Mouse (Mus musculus): ENCODE data around the gene Slc29a1. TPM values are rescaled to one million over a fixed set of nuclear protein-coding genes. Genes with fewer than 3 reads are reported as not detected.

Slc29a1 gene
- total RNA-seq, 2 experiments from 2014 or later: 77.9 to 96.2 TPM

DNA sequence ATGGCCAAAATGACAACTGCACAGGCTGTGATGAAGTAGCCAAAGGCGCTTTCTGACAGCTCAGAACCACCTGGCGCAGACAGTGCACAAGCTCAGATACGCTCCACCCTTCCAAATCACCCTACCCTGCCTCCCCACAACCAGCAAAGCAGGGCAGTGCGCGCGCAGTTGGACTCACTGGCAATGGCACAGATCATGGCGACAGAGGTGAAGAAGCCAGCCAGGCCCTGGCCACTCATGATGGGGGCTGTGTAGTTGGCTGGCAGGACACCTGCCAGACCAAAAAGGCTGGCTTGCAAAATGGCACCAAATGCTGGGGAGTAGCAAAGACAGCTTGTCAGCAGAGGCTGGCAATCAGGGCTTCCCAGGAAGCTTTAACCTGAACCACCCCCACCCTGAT is 10.2 kb downstream of the Slc29a1 start:
- no peak for DNase-seq

DNA sequence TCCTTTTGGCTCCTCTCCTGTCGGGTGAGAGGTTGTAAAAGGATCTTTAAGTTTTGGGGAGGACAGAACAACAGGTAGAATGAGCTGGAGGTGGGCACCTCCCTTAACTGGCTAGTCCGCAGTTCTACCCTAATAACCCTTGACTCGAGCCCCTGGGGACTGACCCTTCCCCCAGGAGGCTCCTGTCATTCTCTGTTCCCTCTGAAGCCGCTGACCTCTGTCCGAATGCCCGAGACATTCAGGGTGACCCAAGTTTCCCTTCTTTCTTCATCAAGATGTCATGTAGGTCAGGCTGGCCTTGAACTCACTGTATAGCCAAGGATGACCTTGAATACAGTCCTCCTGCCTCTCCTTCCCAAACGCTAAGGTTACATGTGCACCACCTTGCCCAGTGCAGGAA is 11.0 kb downstream of the Slc29a1 start:
- no peak for DNase-seq

DNA sequence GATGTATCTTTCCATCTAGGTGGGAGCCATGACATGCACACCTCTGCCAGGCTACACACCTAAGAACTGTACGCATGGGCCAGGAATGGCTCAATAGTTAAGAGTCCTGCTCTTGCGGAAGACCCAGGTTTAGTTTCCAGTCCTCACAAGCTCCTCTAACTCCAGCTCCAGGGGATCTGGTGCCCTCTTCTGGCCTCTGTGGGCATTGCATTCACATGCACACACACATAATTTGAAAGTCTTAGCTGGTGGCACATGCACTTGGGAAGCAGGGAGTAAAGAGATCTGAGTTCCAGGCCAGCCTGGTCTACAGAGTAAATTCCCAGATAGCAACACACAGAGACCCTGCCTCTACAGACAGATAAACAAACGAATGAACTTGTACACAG is 13.0 kb downstream of the Slc29a1 start:
- peak; percentile 59 for DNase-seq

DNA sequence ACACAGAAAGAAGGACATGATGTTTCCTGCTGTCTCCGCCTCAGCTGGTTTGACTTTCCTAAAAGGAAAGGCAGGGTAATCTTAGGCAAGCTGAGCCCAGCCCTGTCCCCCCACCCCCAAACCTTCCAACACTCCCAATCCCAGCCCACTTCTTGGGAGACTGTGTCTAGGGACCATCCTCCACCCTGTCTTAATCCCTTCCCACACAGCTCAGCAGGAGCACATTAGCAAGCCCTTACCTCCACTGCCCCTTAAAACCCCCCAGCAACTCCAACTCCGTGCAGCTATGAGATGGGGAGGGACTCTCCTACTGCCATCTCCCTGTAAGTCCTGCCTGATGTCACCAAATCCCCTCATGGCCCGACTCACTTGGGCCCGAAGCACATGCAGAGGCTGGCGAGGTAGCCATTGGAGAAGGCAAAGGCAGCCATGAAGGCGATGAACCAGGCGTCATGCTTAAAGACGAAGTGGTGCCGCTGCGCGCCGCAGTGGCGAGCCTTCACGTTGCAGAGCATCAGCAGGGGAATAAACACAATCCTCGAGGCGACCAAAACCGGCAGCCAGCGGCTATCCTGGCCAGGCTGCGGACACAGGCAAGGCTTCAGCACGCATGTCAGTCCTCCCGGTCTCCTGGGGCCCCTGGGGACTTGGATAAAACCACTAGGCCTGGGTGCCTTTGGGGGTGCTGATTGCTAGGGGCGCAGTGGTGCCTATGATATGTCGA is 13.5 kb downstream of the Slc29a1 start:
- no peak for DNase-seq

DNA sequence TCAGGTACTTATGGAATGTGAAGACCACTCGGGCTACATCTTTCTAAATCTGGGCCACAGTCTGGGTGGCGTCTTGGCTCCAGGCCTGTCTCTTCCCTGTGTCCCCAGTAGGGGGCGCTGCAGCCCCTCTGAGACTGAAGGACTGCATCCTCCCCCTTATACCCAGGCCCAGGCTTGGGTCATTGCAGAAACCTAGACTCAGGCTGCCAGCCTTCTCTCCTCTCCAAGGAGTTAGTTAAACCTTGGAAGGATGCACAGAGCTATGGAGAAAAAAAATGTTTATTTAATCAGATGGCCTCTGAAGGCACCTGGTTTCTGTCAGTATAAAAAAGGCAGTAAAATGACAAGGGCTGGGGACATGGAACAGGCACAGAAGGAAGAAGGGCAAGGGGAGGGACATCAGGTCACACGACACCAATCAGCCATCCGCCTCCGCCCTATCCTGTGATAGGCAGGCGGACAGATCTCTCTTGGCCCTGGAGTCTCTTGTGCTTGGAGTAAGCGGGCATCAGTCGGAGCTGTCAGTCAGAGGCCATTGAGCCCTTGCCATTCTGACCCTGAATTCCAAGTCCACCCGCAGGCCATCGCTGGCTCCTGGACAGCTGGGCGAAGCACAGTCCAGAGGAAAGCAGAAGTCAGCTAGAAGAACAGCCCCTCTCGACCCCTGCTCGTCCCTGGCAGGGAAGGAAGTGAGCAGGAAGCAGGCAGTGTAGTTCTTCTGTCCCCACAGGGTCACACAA is 14.3 kb downstream of the Slc29a1 start:
- peak; percentile 92 for DNase-seq

DNA sequence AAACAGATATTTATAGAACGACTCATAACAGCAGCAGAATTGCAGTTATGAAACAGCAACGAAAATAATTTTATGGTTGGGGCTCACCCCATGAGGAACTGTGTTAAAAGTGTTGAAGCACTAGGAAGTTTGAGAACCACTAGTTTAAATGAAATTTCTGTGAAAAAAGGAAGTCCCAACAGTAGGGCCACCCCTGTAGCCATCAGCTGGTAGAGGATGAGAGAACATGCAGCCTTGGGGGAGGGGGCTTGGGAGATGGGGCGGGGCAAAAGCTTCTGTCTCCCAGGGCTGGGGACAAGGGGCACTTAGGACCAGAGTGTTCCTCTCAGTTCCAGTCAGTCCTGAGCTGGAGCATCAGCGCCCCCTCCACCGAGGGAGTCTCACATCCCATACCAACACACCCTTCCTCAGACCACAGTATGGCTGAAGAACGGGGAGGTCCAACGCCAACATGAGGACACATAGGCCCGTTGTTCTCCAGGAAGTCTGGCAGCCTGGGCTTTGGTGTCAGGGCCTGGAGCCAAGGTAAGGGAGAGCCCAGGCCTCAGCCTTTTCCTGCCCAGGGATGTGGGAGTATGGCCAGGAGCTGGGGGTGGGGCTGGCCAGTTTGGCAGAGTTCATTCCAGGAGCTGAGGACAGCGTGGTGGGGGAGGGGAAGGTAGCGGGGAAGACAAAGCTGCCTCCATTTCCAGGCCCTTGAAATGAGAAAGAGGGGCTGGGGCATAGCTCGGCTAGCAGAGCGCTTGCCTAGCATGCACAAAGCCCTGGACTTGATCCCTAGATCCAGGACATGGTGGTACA is 15.1 kb downstream of the Slc29a1 start:
- DNase-seq: peak; percentile 95

DNA sequence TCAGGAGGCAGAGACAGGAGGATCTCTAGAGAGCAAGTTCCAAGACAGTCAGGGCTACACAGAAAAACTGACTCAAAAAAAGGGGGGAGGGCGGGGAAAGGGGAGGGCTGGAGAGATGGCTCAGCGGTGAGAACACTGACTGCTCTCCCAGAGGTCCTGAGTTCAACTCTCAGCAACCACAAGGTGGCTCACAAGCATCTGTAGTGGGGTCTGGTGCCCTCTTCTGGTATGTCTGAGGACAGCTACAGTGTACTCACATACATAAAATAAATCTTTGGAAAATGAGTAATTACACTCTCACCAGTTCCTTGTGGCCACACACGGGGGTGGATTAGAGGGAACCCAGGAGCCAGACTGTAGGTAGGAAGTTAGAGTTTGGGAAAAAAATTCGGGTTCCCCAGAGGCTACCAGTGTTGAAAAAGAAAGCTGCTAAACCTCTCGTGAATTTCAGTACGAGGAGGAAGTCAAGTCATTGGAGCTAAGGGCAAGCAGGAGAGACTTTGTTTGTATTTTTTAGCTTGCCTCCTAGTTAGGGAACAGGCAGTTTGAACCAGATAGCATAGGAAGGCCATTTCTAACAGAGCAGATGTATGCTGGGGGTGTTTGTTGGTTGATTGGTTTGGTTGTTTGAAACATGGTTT is 16.6 kb downstream of the Slc29a1 start:
- DNase-seq: no peak

DNA sequence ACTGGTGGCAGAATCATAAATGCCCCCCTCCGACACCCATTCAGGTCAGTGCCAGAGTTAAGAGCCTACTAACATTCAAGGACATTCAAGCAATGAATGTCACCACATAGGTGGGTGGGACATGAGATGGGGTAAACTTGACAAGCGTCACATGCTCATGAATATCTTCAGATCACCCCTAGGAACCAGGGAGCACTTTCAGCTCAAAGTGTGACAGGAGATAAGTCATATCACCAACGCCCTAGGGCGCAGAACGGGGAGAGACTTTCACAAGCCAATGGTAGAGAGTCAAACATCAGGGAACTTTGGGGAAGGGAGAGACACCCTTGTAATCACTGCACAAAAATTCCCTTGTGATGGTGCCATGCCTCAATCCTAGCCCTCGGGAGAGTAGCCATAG is 17.2 kb downstream of the Slc29a1 start:
- no peak for DNase-seq

DNA sequence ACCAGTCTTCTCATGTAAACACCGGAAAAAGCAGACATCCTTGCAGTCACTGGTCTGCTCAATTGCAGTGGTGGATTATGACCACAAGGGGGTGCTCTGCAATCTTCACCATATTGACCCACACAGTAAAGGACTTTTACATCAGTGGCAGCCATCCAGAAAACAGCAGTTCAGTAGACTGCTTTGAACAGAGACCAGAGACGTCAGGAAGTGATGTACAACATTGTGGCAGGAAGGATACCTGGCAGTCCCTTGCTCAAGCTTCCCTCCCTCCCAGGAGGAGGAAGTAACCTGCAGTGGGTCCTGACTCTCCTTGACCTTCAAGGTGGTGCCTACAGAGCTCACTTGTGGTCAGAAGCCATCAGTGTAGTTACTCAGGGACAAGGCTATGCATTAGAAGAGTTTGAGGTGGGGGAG is 17.8 kb downstream of the Slc29a1 start:
- peak; percentile 87 for DNase-seq

DNA sequence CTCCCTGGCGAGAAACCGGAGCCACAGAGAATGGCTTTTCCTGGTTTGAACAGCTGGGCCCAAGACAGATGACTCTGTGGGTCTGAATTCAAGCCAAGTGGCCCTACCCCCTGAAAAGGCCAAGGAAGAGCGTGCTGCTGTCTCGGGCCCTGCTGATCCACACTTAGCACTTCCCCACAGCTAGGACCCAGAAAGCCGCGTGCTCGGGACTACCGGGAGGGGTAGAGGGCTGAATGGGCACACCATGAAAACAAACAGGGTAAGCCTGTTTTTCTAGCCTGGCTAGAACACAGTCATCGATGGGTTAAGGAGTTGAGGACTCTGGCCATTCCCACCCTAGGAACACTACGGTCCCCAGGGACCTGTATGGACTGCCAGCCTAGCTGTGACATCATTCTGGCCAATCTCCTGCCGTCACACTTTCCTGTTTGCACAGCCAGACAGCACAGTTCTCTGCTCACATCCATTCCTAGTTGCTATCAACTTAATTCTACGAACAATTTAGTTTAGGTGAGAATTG is 18.4 kb downstream of the Slc29a1 start:
- DNase-seq: peak; percentile 65

DNA sequence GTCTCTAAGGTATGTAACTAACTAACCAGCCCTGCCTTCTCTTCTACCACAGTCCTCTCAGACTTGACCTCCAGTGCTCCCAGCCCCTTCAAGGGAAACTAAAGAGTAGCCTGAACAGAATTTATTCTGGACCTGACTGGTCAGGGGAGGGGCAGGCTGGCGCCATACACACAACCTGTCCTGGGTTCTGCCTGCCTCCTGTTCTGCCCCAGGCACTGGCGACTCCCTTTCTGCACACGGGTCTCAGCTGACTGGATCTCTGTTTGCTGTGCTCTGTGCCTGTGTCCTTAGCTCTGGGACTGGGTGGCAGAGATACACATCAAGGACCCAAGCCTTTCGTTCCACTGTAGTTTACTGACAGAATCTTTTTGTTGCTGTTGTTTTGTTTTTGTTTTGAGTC is 19.9 kb downstream of the Slc29a1 start:
- no peak for DNase-seq

DNA sequence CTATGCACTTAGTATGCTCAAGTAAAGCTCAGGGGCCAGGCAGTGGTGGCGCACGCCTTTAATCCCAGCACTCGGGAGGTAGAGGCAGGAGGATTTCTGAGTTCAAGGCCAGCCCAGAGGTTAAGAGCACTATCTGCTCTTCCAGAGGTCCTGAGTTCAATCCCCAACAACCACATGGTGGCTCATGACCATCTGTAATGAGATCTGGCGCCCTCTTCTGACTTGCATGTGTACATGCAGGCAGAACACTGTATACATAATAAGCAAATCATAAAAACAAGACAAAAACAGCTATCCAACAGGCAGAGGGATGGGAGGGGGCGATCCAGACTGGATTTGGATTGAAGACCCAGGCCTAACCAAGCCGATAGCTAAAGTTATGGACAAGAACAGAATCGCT is 20.6 kb downstream of the Slc29a1 start:
- no peak for DNase-seq

DNA sequence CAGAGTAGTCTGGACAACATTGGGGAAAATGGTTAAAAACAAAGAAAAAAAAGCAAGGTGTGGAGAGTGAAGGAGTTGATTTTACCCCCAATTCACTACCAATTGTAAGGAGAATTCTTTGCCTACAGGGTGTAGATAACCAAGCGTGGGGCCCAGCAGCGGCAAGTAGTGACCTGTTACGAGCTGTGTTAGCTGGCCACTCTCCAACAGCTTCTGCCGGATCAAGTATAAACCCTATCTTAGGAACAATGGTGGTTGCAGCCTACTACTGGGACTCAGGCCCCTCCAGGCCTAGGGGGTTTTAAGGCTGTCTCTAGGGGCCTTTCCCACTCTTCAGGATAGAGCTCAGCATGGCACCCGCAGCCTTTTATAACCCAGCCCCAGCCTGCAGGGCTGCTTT is 21.2 kb downstream of the Slc29a1 start:
- no peak for DNase-seq

DNA sequence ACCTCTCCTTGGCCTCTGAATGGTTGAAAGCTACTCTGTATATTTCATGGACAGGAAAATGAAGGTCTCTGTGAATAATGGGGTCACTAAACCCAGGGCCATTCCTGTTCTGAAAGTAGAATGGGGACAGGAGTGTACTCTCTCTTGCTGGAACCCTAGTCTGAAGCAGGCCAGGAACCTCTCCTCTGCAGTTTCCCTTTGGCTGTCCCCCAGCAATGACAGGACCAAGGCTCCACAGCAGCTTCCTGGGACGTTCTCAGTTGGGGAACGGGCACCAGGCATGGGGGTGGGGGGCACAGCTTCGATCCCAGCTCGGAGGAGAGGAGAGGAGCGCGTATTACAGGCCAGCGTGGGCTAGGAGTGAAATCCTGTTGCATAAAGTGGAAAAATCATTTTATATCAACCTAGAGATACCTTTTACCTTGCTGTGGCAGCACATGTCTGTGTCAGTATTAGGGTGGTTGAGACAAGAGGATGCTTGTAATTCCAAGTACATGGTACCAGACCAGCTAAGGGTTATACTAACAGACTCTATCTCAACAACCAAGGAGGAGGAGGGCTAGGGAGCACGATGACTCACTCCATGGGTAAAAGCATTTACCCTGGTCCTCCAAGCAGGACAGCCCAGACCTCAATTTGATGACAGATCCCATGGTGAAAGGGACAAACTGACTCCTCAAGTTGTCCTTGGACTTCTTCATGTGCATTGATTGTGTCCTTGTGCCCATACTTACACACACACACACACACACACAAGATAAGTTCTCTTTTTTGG is 24.1 kb downstream of the Slc29a1 start:
- no peak for DNase-seq

DNA sequence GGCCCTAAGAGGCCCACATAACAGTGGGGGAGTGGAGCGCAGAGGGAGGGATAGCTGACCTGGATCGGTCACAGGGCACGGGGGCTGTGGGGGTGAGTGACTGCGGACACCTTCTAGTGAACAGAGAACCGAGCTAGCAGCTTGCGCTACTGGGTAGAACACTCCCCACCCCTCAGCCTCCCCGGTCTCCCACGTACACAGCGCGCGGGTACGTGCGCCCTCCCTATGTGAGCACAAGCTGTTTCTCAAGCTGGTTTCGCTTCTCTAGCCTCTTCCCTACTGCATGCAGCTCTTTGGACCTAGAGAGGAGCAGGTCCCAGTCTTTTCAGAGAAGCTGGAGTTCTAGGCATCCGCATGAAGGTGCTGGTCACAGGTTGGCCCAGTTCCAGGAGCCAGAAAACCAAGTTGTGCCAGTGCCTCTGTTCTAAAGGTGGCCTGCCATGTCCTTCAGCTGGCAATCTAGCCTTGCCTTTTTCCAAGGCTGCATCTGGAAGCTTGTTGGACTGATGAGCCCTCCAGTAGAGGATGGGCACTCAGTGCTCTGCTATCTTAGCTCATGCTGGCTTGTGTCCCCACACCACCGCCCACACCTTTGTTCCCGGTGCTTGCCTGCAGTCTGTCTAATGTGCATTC is 25.2 kb downstream of the Slc29a1 start:
- peak; percentile 70 for DNase-seq

DNA sequence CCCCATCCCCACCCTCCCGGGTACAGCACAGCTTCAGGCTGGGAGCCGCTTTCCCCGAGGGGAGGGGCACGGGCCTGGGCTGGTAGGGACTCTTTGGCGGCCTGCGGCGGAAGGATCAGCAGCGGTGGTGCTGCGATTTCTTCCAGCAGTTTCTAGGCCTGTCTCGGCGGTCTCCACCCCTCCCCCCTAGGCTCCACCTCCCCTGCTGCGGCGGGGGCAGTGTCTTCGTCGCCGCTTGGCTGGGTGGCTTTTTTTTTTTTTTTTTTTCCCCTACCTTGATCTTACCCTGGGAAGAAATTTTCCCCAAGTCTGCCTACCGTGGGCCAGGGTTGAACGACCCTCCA is 25.7 kb downstream of the Slc29a1 start:
- peak; percentile 98 for DNase-seq

DNA sequence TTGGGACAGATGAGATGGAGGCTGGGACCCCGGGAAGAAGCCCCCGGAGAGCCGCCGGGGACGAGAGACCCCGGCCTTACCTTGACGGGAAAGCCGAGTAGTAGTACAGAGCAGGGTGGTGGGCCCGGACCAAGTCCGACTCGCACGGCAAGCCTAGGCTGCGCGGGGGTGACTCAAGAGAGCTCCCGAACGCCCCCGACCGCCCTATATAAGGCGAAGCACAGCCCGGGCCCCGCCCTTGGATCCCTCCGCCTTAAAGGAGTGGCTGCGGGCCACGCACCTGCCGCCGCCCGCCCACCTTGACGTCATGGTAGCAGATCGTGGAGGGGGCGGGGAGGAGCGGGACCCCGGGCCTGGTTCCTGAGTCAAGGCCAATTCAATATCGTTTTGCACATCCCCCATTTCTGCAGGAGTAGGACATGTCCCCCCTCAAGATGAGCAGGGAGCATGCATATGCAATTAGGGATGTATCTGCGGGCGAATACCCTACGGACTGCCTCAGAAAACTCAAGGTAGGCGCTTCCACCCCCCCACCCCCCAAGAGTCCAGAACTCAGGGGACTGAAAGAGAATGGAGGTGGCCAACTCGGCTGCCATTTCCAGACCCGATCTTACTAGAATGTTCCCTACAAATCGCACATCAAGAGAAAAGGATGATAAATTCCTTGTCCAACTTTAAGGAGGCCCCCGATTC is 26.2 kb downstream of the Slc29a1 start, which contains the start of gene Hsp90ab1:
Gene Hsp90ab1 (minus strand): TSS at position 185 of the 693 bp plus-strand sequence.
- peak; percentile 99 for DNase-seq

DNA sequence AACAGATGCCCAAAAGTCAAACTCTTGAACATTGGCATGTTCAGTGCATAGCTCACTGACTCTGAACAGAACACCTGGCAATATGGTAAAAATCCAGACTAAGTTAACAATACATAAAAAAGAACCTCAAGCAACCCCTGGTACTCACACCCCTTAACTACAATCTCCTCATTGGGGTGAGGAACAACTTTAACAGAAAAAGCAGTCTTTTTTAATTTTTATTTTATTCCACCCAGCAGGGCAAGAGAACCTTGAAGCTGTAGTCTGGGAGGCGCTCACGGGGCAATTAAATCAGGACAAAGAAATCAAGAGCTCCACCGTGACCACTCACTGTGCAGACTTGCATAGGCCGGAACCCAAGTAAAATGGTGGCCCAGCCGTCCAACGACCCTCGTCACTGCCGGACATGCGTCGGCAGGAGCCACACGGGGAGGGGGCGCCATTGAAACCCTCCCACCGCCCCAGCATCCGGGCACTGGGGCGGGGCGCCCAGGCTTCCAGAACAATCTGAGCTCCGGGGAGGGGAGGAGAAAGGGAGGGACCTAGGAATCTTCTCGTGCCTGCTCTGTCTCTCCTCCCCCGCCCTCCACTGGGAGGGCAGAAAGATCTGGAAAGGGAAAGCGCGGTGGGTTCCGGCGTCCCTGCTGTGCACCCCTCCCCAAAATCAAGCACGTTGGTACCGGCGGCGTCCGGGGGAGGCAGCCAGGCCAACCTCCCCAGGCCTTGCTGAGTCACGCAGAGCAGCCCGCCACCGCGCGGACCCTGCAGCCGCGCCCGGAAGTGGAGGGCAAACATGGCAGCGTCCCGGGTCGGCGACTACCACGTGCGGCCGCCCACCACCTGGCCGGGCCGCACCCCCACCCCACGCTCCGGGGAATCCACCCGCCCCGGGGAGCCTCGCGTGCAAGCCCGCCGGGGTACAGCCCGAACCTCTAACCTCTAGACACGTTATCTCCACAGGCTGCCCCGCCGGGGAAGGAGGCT is 27.0 kb downstream of the Slc29a1 start:
- peak; percentile 89 for DNase-seq

DNA sequence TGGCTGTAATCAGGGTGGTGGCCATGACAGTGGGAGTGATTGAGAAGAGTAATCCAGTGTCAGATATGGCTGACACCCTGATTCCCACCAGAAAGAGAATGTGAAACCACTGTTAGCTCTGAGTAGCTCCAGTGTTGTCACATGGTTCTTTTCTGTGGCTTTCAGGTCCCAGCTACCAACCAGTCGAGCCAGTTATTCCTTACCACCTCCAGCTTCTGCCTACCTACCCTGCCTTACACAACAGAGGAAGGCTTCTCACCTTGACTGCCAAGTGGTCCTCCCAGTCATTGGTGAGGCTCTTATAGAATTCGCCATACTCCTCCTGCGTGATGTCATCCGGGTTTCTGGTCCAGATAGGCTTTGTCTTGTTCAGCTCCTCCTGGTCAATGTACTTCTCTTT is 29.4 kb downstream of the Slc29a1 start:
- DNase-seq: no peak
